Mouse (Mus musculus): ENCODE data around the gene Vmn1r63. TPM values are rescaled to one million over a fixed set of nuclear protein-coding genes. Genes with fewer than 3 reads are reported as not detected.
"Not testable (repeated sequence)": the region's sequence is repeated elsewhere in the genome, so short reads cannot be mapped to it uniquely, and the experiment has no call there.

Gene Vmn1r63
- polyA plus RNA-seq (2015; fragmentation: Nextera tagmentation; extraction: Ambion mirVana): not detected in 2 replicates

GRCm38 (mm10) chr7:5805345-5805744 is at the start of gene Vmn1r63:
Gene Vmn1r63 (minus strand): TSS chr7:5805445.
- not testable (repeated sequence) for H3K36me3 ChIP-seq; H3K27ac ChIP-seq (replicated peaks); H3K4me2 ChIP-seq (replicated peaks); H3K4me3 ChIP-seq (replicated peaks); H3K27me3 ChIP-seq; H3K4me1 ChIP-seq; ATAC-seq (ENCODE audit: insufficient number of reproducible peaks, low FRiP score, low TSS enrichment, low read depth); H3K9me3 ChIP-seq (replicated peaks); H3K9ac ChIP-seq
- no CpG with 5 or more reads among the region's 2 CpGs for WGBS

Other genes with a start within 250 kb of the Vmn1r63 start
- not detected in 2 replicates for gene Vmn1r61, start 192.2 kb downstream of the Vmn1r63 start, polyA plus RNA-seq (2015; fragmentation: Nextera tagmentation; extraction: Ambion mirVana)
- gene Vmn1r62, start 131.8 kb downstream of the Vmn1r63 start, polyA plus RNA-seq (2015; fragmentation: Nextera tagmentation; extraction: Ambion mirVana): not detected in 2 replicates
- gene Vmn1r64, start 79.1 kb upstream of the Vmn1r63 start, polyA plus RNA-seq (2015; fragmentation: Nextera tagmentation; extraction: Ambion mirVana): not detected in 2 replicates
- gene Vmn1r65, start 205.6 kb upstream of the Vmn1r63 start, polyA plus RNA-seq (2015; fragmentation: Nextera tagmentation; extraction: Ambion mirVana): not detected in 2 replicates
- not detected in 2 replicates for gene Nlrp4c, start 239.7 kb upstream of the Vmn1r63 start, polyA plus RNA-seq (2015; fragmentation: Nextera tagmentation; extraction: Ambion mirVana)